Mouse (Mus musculus) left cerebral cortex, postnatal 4 days (tissue): ENCODE results near the gene Krcc1. TPM values are rescaled to one million over a fixed set of nuclear protein-coding genes. Genes with fewer than 3 reads are reported as not detected.
"Not testable (repeated sequence)": the region's sequence is repeated elsewhere in the genome, so short reads cannot be mapped to it uniquely, and the experiment has no call there.

Source experiments
- DNase-seq: peaks from one replicate; pipeline ENCODE4 v3.0.0-alpha.2; 2022
- intact Hi-C: fragments of 180-260 bp; cut with DNase I; formaldehyde crosslinking; loops from one replicate; pipeline ENCODE4 v1.15.1; 2025
- total RNA-seq, 2 experiments: library from RNA; stranded (reverse); gene quantifications; 2 replicates each; pipeline ENCODE4 v1.2.3; 2021

Krcc1 gene
- total RNA-seq, 2 experiments from 2014 or later = 11.0 to 12.2 TPM

GRCm38 (mm10) chr6:71261060-71261459 is 10.4 kb upstream of the Krcc1 start:
- intact Hi-C loops = no loop called here
- no peak for DNase-seq

- DNase-seq = no peak
- intact Hi-C loops = no loop called here
Observed at GRCm38 (mm10) chr6:71262142-71262833, 9.2 kb upstream of the Krcc1 start.

GRCm38 (mm10) chr6:71267603-71268002 is 3.9 kb upstream of the Krcc1 start:
- DNase-seq, intact Hi-C loops: not testable (repeated sequence)

GRCm38 (mm10) chr6:71268929-71269685 is 2.4 kb upstream of the Krcc1 start:
- intact Hi-C loops = no loop called here
- DNase-seq = peak; percentile 5

GRCm38 (mm10) chr6:71269686-71270050 is 1.8 kb upstream of the Krcc1 start:
- intact Hi-C loops, DNase-seq: not testable (repeated sequence)

DNA sequence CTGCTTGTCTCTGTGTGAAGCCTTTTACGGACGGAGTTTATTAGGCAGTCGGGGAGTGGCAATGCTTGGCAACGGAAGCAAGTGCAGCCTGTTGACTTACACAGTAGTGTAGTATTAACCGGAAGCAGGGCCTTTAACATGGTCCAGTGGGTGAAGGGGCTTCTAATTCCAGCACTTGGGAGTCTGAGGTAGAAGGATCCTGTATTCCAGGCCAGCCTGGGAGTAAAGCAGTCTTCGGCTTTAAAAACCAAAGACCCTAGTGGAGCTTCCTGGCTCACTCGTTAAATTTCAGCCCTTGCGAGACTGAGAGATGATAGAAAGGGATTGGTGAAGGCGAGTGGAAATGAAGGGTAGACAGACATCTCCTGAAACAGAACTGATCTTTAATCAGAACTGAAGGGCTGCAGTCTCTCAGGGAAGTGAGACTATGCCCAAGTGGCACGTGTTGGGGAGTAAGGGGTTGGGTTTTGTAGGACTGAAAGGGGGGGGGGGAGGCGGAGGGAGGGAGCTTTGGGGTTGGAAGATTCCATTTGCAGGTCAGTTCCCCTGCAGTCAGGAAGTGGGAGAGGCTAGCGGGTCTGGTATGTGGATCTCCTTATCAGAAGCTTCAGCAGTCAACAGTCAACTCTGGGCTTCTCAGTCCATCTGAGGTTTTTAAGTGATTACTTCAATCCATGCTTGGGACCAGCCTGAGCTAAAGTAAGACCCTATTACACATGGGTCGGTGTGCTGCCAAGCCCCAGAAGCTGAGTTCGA is 998 bp upstream of the Krcc1 start:
- DNase-seq = peak; percentile 22
- intact Hi-C loops = no loop called here

DNA sequence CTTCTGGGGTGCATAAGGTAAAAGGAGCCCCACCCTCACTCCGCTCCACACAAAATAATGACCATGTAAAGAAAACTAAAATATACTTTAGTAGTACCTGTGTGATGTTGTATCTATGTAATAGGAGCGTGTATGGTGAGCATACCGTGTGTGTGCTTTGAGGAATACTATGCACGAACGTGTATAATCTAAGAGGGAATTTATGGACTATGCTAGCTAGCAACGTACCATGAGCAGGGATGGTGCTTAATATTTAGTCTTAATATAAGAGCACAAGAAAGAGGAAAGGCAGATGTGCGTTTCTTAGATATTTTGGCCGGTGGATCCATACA is 454 bp upstream of the Krcc1 start:
- no peak for DNase-seq
- intact Hi-C loops = no loop called here

DNA sequence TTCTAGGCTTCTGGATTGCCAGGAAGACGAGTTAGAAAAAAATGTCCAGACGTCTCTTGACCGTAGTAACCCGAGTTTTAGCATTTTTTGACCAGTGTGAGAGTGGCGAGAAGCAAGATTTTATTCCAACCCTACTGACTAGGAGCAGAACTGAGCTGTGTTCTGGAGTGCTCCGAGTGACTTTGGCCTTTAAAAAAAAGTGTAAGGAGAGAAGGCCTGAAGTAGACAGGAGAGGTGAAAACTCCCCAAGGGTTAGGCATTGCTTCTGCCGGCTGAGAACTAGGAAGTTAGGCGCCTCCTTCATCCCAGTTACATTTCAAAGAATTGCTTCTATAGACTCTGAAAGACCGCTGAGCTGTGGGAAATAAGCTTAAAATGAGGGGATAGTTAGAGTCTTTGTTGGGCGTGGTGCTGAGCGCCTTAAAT is 852 bp downstream of the Krcc1 start:
- no peak for DNase-seq

DNA sequence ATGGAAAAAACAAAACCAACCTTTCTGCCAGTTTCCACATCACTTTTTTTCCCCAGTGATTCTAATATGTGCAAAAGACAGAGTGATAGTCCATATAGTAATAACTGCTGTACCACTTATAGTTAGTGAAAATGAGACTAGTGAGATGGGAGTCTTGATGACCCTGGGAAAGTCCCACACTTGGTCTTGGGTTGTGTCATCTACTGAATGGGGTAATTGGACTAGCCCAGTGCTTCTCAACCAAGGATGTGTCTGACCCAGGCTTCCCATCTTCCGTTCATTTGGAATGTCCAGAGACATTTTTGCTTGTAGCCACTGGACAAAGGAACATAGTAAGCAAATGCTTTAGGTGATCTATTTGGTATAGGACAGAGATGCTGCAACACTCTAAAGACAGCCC is 2.2 kb downstream of the Krcc1 start:
- intact Hi-C loops = no loop called here
- DNase-seq = no peak

More for the DNA sequence above, 852 bp downstream of the Krcc1 start:
- intact Hi-C loops = no loop called here

GRCm38 (mm10) chr6:71274621-71275020 is 3.1 kb downstream of the Krcc1 start:
- intact Hi-C loops = no loop called here
- no peak for DNase-seq

GRCm38 (mm10) chr6:71279418-71279817 is 7.9 kb downstream of the Krcc1 start:
- intact Hi-C loops = no loop called here
- no peak for DNase-seq

- intact Hi-C loops = loop anchor here (10.0 kb wide), 1 partner anchor 101 kb away; no protein-coding TSS in a partner anchor
Observed at GRCm38 (mm10) chr6:71293509-71293908, 22.0 kb downstream of the Krcc1 start.

GRCm38 (mm10) chr6:71295303-71295702 is 23.8 kb downstream of the Krcc1 start:
- intact Hi-C loops = loop anchor here (10.0 kb wide), 1 partner anchor 99 kb away; no protein-coding TSS in a partner anchor
- no peak for DNase-seq

More at GRCm38 (mm10) chr6:71293509-71293908, 22.0 kb downstream of the Krcc1 start:
- DNase-seq = no peak

DNA sequence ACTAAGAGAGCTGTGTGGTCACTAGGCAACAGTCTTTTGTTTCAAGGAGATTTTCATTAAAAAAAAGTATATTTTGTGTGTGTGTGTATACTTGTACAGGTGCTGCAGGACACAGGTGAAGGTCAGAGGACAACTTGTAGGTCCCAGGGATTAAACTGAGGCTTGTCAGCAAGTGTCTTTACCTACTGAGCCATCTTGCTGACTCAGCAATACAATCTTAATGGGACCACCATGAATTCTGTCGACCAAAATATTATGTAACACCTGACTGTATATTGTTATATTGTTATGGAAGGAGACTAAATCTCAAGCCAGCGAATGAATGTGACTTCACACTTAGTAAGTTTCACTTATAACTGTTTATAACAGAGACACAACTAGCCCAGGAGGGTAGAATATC is 26.6 kb downstream of the Krcc1 start:
- intact Hi-C loops = loop anchor here (10.0 kb wide), 1 partner anchor 97 kb away; no protein-coding TSS in a partner anchor
- DNase-seq = no peak

- intact Hi-C loops = loop anchor here (10.0 kb wide), 1 partner anchor 96 kb away; no protein-coding TSS in a partner anchor
- DNase-seq = peak; percentile 11
Observed at GRCm38 (mm10) chr6:71298751-71299150, 27.3 kb downstream of the Krcc1 start.

GRCm38 (mm10) chr6:71302097-71302731 is 30.7 kb downstream of the Krcc1 start:
- intact Hi-C loops = no loop called here
- no peak for DNase-seq

- DNase-seq = no peak
- intact Hi-C loops = no loop called here
Observed at GRCm38 (mm10) chr6:71307486-71307885, 36.0 kb downstream of the Krcc1 start.

DNA sequence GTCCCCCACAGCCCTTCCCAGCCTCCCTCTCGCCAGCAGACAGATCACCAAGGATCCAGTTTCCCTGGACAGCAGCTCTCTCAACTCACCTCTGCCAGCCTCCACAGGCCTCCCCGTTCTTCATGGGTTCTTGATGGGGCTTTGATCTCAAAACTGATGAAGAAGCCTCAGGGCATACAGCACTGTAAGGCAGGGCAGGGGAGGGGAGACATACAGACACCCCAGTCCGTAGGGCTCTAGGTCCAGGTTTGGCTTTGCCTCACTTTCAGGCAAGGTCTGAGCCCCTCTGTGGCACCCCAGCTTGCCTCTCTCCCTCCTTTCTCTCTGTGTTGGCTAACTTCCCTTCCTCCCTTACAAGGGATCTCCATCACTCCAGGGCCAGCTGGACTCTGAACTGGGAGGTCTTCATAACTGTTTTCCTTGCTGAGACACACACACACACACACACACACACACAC is 50.4 kb downstream of the Krcc1 start, which contains the start of gene Smyd1:
Gene Smyd1 (minus strand): TSS at position 408 of the 458 bp plus-strand sequence.
- DNase-seq = no peak
- intact Hi-C loops = no loop called here

DNA sequence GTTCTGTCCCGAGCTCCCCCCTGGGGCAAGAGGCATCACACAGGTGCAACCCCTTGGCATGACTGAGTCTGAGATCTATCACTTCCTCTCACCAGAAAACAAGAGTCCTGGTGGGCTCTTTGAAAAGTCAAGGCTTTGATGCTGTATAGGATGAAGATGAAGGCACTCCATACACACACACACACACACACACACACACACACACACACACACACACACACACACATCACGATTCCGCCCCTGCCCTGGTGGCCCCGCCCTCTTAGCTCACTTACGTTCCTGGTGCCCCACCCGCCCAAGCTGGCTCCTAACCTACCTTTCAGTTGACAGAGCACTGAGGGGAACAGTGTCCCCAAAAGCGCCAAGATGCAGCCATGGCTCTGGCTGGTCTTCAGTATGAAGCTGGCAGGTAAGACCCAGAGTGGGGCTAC is 51.0 kb downstream of the Krcc1 start, which contains the start of gene Cd8b1:
Gene Cd8b1 (plus strand): TSS at position 298 of the 431 bp plus-strand sequence.
- intact Hi-C loops = no loop called here
- DNase-seq = no peak

- no peak for DNase-seq
- intact Hi-C loops = no loop called here
Observed at GRCm38 (mm10) chr6:71324816-71325215, 53.3 kb downstream of the Krcc1 start.
